Mouse (Mus musculus) embryonic facial prominence, embryonic 10.5 days (tissue): Measurements from ENCODE around the gene St6galnac3. TPM values are rescaled to one million over a fixed set of nuclear protein-coding genes. Genes with fewer than 3 reads are reported as not detected.

Source experiments
- DNase-seq: peaks from one replicate; pipeline ENCODE4 v3.0.0-alpha.2; 2017; ENCODE audit warnings: low spot score
- H3K27ac ChIP-seq: fragments of 300-500 bp; sonication (generic); replicated peaks from 2 replicates; pipeline ENCODE4 v1.5.1; 2016; ENCODE audit warnings: mild to moderate bottlenecking
- H3K27me3 ChIP-seq: fragments of 300-500 bp; sonication (generic); replicated peaks from 2 replicates; pipeline ENCODE4 v1.6.1; 2016; ENCODE audit warnings: low read depth, mild to moderate bottlenecking; ENCODE audit not compliant: poor library complexity, severe bottlenecking
- H3K36me3 ChIP-seq: fragments of 300-500 bp; sonication (generic); replicated peaks from 2 replicates; pipeline ENCODE4 v1.6.1; 2016; ENCODE audit warnings: mild to moderate bottlenecking, moderate library complexity
- H3K4me1 ChIP-seq: fragments of 300-500 bp; sonication (generic); 2 replicates; pipeline ENCODE4 v1.6.1; 2016
- H3K4me3 ChIP-seq: fragments of 300-500 bp; sonication (generic); 2 replicates; pipeline ENCODE4 v1.5.1; 2016; ENCODE audit warnings: mild to moderate bottlenecking, moderate library complexity
- H3K9me3 ChIP-seq: fragments of 300-500 bp; sonication (generic); 2 replicates; pipeline ENCODE4 v1.6.1; 2016; ENCODE audit warnings: mild to moderate bottlenecking
- WGBS: fragments of 180-500 bp; shearing (Covaris S2); methylation state at CpG from one replicate; pipeline ENCODE4 v1.1.7; 2016; 5-methylcytosine and 5-hydroxymethylcytosine counted together
- polyA plus RNA-seq: library from polyadenylated mRNA; unstranded; fragments of >200 nt; fragmentation: Nextera tagmentation; extraction: Ambion mirVana; gene quantifications from 2 replicates; pipeline ENCODE4 v1.2.1, GENCODE M21; 2016

St6galnac3 gene
- polyA plus RNA-seq, 1 experiment from 2014 or later: 54.1 TPM

DNA sequence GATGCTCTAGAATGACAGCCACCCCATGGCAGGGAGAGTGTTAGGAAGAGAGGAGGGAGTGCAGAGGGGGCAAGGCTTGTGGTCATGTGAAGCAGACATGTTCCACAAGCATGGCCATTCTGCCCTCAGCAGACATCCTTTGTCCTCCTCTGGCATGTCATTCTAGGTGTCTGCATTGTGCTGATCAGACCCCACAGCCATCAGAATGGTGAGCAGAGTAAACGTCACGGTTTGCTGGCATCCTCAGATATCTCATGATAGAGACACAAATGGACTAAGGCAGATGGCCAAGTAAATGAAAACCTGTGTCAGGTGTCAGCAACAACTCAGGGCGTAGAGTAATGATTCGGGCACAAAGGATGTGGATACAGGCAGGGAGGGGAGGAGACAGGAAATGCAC lies 241.3 kb downstream of the St6galnac3 start:
- H3K4me1 ChIP-seq: peaks cover 5% of the 10 kb centered on the region; the same call in 1 of the 2 replicates
- 90% methylated on average over 4 of the region's 4 CpGs for WGBS
- H3K27me3 ChIP-seq: no peaks in the 10 kb centered on the region
- no peaks in the 10 kb centered on the region for H3K9me3 ChIP-seq
- no peak for DNase-seq
- H3K36me3 ChIP-seq: no peaks in the 10 kb centered on the region
- no peak overlapping the region for H3K27ac ChIP-seq
- H3K4me3 ChIP-seq: no peak overlapping the region

DNA sequence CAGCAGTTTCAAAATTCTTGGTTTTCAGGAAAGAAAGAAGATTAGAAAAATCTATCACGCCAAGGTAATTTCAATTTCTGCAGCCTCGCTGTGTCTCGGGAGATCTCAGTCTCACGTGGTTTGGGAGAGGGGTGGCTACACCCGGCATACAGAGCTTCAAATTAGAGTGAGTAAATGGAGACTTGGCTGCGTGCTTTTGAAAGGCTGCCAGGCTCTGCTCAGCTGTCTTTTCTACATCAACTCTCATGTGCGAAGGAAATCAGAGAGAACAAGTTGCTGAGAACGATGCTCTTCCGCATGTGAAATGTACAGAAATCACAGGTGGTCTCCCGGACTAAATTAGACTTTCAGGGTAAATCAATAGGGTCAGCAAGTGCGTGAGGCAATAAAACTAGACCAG lies 242.9 kb downstream of the St6galnac3 start:
- Histone ChIP-seq H3K27ac (no peak overlapping the region), H3K4me3 (no peak overlapping the region), H3K36me3 (no peaks in the 10 kb centered on the region), H3K4me1 (peaks cover 5% of the 10 kb centered on the region; the same call in 1 of the 2 replicates), H3K9me3 (no peaks in the 10 kb centered on the region), H3K27me3 (no peaks in the 10 kb centered on the region)
- WGBS: 93% methylated on average over 11 of the region's 11 CpGs
- no peak for DNase-seq

DNA sequence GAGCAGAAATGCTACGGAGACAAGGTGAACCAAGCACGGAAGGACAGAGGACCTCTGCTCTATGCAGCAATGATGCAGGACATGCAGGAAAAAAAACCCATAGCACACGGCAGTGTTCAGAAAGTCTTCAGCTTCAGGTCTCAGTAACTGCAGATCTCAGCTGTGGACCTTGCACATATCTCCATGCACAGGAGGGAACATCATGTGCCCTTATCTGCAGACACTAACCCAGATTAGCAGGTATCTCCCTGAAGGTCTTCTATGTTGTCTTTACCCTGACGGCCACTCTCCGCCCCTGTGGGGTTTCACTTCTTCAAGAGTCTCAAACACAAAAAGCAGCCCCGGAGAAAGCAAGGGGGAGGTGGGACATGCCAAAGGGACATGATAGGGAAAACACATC lies 244.0 kb downstream of the St6galnac3 start:
- no peaks in the 10 kb centered on the region for H3K36me3 ChIP-seq
- H3K9me3 ChIP-seq: no peaks in the 10 kb centered on the region
- H3K27ac ChIP-seq: no peak overlapping the region
- no peaks in the 10 kb centered on the region for H3K27me3 ChIP-seq
- no peak for DNase-seq
- 91% methylated on average over 6 of the region's 6 CpGs for WGBS
- H3K4me3 ChIP-seq: no peak overlapping the region
- H3K4me1 ChIP-seq: peaks cover 5% of the 10 kb centered on the region; the same call in 1 of the 2 replicates

DNA sequence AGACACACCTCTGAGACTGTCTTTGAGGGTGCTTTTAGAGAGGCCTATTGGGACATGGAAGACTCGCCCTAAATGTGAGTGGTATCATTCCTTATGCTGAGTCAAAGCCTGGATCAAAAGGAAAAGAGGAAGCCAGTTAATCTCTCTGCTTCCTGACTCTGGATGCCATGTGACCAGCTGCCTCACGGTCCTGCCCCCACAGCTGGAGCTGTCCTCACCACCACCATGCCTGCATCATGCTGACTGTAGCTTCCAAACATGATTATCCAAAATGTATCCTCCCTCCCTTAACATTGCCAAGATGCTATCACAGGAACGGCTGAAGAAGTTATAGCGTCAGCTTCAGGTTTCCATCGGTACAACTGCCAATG lies 244.4 kb downstream of the St6galnac3 start:
- Histone ChIP-seq H3K9me3 (no peaks in the 10 kb centered on the region), H3K36me3 (no peaks in the 10 kb centered on the region), H3K4me1 (peaks cover 5% of the 10 kb centered on the region; the same call in 1 of the 2 replicates), H3K27me3 (no peaks in the 10 kb centered on the region), H3K27ac (no peak overlapping the region), H3K4me3 (no peak overlapping the region)
- DNase-seq: no peak
- 83% methylated on average over 5 of the region's 5 CpGs for WGBS

DNA sequence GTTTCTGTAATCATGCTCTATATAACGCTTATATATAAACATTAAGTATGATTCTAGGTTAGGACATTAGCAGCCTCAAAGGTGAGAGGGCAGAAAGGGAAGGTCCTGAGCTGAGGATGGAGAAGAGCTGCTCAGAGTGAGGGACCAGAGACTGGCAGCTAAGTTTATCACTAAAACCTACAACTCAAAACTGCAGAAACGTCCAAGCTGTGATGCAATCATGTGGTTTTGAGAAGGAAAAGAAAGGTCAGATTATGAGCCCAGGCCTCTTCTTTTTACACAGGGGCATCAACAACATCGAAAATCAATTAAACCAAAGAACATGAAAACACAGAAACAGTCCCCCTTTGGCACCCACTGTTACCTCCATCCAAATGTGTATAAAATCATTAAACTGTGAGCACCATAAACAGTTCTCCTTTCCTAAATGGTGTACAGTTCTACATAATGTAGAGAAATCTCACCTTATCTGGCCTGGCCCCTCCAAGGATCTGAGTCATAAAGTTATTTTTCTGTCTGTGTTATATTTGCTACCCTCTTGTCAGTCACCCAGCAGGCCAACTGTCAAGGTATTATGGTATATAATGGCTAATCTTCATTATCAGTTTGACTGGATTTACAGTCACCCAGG lies 244.9 kb downstream of the St6galnac3 start:
- Histone ChIP-seq H3K27ac (no peak overlapping the region), H3K4me1 (peaks cover 2% of the 10 kb centered on the region; the same call in 1 of the 2 replicates), H3K27me3 (no peaks in the 10 kb centered on the region), H3K4me3 (no peak overlapping the region), H3K36me3 (no peaks in the 10 kb centered on the region), H3K9me3 (no peaks in the 10 kb centered on the region)
- 89% methylated on average over 3 of the region's 3 CpGs for WGBS
- DNase-seq: no peak

DNA sequence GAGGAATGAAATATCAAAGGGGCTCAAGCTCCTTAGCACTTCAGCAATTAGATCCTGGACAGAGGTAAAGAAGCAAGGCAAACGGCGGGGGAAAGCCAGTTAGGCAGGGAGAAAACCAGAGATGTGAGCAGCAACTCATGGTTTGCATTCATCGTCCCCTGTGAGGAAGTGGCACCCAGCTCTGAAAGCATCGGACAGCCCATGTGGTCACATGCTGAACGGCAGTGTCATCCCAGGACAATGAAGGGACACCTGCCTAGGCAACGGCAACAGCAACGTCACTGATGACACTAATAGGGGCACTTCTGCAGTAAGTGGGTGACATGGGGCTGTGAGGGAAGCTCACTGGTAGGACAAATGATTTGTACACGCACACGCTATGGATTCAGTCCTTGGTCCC lies 249.1 kb downstream of the St6galnac3 start:
- Histone ChIP-seq H3K27me3 (no peaks in the 10 kb centered on the region), H3K4me1 (no peaks in the 10 kb centered on the region), H3K36me3 (no peaks in the 10 kb centered on the region), H3K9me3 (no peaks in the 10 kb centered on the region), H3K27ac (no peak overlapping the region), H3K4me3 (no peak overlapping the region)
- DNase-seq: no peak
- WGBS: 92% methylated on average over 9 of the region's 9 CpGs

DNA sequence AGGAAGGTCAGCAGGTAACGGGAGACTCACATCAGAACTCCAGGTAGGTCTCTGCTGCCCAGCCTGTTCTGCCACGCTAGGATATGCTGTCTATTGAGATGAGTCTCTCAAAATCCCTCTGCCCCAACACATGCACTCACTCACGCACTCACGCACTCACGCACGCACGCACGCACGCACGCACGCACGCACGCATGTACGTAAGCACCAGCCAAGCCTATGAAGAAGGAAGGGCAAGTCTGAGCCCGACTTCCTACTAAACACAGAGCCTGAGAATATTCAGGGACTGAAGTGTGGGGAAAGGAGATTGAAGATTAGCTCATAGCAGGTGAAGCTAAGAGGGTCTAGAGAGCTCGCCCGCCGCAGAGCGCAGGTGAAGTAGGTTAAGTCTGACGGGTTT lies 249.5 kb downstream of the St6galnac3 start:
- Histone ChIP-seq H3K4me1 (no peaks in the 10 kb centered on the region), H3K27ac (no peak overlapping the region), H3K27me3 (no peaks in the 10 kb centered on the region), H3K9me3 (no peaks in the 10 kb centered on the region), H3K36me3 (no peaks in the 10 kb centered on the region), H3K4me3 (no peak overlapping the region)
- DNase-seq: no peak
- 95% methylated on average over 20 of the region's 20 CpGs for WGBS

DNA sequence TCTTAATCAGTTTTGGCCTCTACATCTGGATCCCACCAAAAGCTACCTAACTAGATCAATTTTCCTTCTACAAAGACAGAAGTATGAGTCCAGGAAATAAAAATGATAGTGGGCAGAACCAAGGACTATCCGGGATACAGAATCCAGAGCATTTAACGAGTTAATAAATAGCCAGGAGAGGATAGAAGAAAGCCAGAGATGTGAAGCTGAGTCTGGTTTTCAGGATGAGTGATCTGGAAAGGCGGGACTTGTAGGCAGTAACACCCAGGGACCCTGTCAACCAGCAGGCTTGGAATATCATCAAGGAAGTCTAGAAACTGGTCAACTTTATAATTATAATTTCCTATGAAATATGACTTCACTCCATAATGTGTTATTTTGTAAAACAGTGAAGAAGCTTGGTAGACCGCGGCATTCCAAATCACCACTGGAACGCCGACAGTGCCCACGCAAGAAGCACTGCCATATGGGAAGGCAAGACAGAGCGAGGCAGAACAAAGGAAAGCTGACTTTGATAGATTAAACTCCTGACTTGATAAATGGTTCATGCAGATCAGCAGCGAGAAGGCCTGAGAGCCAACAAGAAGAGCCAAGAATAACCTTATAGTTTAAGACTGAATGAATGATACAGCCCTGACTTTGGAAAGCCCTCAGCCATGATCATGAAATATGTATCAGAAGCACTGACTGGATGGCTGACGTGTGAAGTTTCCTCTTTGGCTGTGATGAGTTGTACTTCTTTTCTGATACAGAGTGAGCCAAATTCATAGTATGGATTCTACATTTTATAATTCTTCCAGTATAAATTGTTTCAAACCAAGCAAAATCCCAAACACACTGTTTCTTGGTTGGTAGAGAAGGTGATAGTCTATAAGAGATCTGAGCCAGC lies 252.1 kb downstream of the St6galnac3 start:
- whole genome bisulfite sequencing: 93% methylated on average over 11 of the region's 11 CpGs
- Histone ChIP-seq H3K4me1 (peaks cover 7% of the 10 kb centered on the region; the same call in 1 of the 2 replicates), H3K9me3 (no peaks in the 10 kb centered on the region), H3K27ac (no peak overlapping the region), H3K27me3 (no peaks in the 10 kb centered on the region), H3K4me3 (no peak overlapping the region), H3K36me3 (no peaks in the 10 kb centered on the region)
- DNase-seq: no peak

DNA sequence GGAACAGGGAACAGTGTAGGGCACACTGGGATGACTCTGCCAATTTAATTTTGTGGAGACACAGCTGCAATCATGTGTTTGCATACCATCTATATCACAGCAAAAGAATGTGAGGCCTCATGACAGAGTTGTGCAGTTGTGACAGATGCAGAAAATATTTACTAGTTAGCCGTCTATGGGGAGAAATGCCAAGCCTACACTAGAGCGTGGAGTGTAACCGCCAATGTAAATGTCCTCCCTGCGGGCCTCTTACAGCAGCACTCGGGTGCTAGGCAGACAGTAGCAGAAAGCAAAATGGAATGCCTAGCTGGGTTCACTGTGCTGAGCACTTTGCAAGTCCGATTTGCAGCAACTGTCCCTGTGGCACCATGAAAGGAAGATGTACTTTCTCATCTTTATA lies 261.1 kb downstream of the St6galnac3 start:
- Histone ChIP-seq H3K4me1 (peaks cover 2% of the 10 kb centered on the region; the same call in 1 of the 2 replicates), H3K36me3 (peaks cover 19% of the 10 kb centered on the region), H3K4me3 (no peak overlapping the region), H3K27ac (no peak overlapping the region), H3K9me3 (peaks cover 14% of the 10 kb centered on the region; the same call in 1 of the 2 replicates), H3K27me3 (no peaks in the 10 kb centered on the region)
- DNase-seq: no peak
- WGBS: 95% methylated on average over 6 of the region's 6 CpGs

DNA sequence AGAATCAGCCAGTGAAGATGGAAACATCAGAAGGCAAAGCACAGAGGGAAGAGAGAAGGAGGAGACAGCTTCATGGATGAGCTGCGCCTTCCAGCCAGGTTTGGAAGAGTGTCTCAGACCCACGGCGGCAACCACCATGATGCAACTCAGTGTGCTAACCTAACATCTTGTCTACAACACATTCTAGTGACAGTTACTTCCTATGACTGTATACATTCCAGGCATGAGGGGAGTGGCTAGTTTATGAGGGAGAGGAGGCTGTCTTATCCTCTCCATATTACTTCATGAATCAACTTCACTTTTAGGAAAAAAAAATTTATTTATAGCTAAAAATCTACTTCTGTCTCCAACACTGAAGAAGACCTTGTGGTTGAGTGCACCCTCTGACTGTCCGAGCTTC lies 264.8 kb downstream of the St6galnac3 start:
- no peaks in the 10 kb centered on the region for H3K27me3 ChIP-seq
- no peak overlapping the region for H3K27ac ChIP-seq
- DNase-seq: no peak
- 98% methylated on average over 4 of the region's 4 CpGs for WGBS
- H3K4me3 ChIP-seq: no peak overlapping the region
- peaks cover 26% of the 10 kb centered on the region for H3K36me3 ChIP-seq
- H3K9me3 ChIP-seq: 0 out of 2 replicates have a peak, but pooled peaks cover 6% of the 10 kb centered on the region
- no peaks in the 10 kb centered on the region for H3K4me1 ChIP-seq

DNA sequence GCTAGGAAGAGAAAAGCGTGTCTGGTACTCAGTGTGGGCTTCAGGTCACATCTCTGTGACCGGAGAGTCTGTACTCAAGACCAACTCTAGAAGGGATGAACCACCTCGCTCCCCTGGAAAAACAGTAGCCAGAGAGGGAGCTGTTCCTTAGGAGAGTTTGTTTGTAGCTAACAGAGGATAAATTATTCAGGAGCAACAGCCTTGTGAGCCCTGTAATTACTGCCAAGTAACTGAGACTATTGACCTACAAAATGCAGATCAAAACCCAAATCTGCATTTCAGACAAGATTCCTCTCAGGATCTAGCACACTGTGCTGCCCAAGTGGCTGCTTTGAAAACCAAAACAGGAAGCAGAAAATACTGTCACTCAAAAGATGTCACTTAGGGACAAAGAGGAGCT lies 266.4 kb downstream of the St6galnac3 start:
- no peaks in the 10 kb centered on the region for H3K27me3 ChIP-seq
- no peak overlapping the region for H3K27ac ChIP-seq
- H3K36me3 ChIP-seq: peaks cover 26% of the 10 kb centered on the region
- H3K9me3 ChIP-seq: 0 out of 2 replicates have a peak, but pooled peaks cover 6% of the 10 kb centered on the region
- no peak overlapping the region for H3K4me3 ChIP-seq
- DNase-seq: no peak
- 77% methylated on average over 3 of the region's 3 CpGs for WGBS
- H3K4me1 ChIP-seq: no peaks in the 10 kb centered on the region

DNA sequence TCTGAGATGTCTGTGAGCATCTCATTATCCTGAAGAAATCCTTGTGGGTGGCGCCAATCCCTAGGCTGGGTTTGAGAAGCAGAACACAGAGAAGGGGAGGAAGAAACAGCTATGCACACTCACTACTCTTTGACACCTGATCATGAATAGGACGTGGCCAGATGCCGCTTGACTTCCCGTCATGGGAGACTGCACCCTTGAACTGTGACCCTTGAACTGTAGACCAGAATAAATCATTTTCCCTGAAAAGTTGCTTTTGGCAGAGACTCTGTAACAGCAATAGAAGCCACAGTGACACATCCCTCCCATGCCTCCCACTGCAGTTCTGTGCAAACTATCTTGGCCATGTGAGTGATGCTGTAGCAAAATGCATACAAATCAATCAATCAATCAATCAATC lies 267.3 kb downstream of the St6galnac3 start:
- Histone ChIP-seq H3K36me3 (peaks cover 26% of the 10 kb centered on the region), H3K27me3 (no peaks in the 10 kb centered on the region), H3K9me3 (0 out of 2 replicates have a peak, but pooled peaks cover 6% of the 10 kb centered on the region), H3K4me1 (no peaks in the 10 kb centered on the region), H3K27ac (no peak overlapping the region), H3K4me3 (no peak overlapping the region)
- DNase-seq: no peak
- WGBS: 91% methylated on average over 4 of the region's 4 CpGs

DNA sequence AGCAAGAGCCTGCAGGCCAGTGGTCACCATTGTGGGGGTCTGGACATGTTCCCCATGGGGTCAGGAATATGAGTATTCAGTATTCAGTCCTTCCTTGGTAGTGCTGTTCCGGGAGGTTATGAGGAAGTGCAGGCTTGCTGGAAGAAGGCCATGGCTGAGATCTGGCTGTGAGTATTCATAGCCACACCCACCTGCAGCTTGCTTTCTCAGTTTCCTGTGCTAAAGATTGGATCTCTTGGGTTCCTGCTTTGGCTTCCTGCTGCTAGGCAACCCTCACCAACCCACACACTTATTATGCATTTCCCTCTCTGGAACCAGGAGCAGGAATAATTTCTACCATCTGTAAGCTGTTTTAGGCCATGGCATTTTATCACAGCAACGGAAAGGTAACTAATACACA lies 267.8 kb downstream of the St6galnac3 start:
- peaks cover 26% of the 10 kb centered on the region for H3K36me3 ChIP-seq
- H3K4me3 ChIP-seq: no peak overlapping the region
- H3K27me3 ChIP-seq: no peaks in the 10 kb centered on the region
- WGBS: 87% methylated on average over 2 of the region's 2 CpGs
- H3K4me1 ChIP-seq: no peaks in the 10 kb centered on the region
- no peak for DNase-seq
- 0 out of 2 replicates have a peak, but pooled peaks cover 6% of the 10 kb centered on the region for H3K9me3 ChIP-seq
- no peak overlapping the region for H3K27ac ChIP-seq
